Mouse (Mus musculus) lung, postnatal 0 days (tissue): ENCODE data around the gene Vat1l.

Experiments
- CTCF ChIP-seq: IDR thresholded peaks from 2 replicates; pipeline ENCODE4 v1.5.1; 2016; ENCODE audit warnings: antibody characterized with exemption, mild to moderate bottlenecking
- EP300 ChIP-seq: IDR thresholded peaks from 2 replicates; pipeline ENCODE4 v1.6.1; 2016; ENCODE audit warnings: antibody characterized with exemption, mild to moderate bottlenecking, control low read depth

- no peak for TF ChIP-seq EP300
- TF ChIP-seq CTCF: no peak
These were observed 182.1 kb downstream of the Vat1l start for GRCm38 (mm10) chr8:114387494-114387893.
